Mouse (Mus musculus): Measurements from ENCODE around the gene Arhgap10. TPM values are rescaled to one million over a fixed set of nuclear protein-coding genes. Genes with fewer than 3 reads are reported as not detected.

Gene Arhgap10
- total RNA-seq, 2 experiments from 2014 or later: 50.3 to 51.3 TPM

DNA sequence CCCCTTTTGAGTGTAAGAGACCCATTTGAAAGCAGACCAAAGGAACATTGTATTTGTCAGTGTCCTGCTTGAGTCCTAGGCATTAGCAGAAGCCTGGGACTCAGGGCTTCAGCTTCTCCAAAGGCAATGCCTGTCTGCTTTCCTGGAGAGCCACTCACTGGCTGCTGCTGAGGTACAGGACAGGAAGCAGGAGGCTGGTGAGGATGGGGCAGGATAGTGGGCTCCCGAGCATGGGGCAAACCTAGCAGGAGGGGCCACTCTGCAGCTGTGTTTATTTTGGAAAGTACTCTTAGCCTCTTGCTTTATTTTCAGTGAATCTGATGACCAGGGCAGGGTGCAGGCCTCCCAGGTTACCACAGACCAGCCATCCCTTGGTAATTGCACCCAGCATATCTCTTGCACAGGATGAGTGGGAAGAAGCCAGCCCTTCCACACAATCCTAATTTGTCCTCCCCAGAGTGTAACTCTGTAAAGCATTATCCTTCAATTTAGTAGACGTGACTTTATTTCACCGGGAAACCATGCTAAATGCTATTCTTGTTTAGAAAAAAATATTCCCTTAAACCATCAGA is 303.8 kb downstream of the Arhgap10 start:
- DNase-seq: no peak

- no peak for DNase-seq
Observed at GRCm38 (mm10) chr8:77209297-77209696, 308.5 kb downstream of the Arhgap10 start.

Other genes with a start within 250 kb of the Arhgap10 start
- gene Prmt9, start 31.4 kb upstream of the Arhgap10 start, total RNA-seq (2021): 10 to 100 TPM; 14.1 to 15.5 TPM
- gene Tmem184c, start 92.7 kb upstream of the Arhgap10 start, total RNA-seq (2021): 10 to 100 TPM; 15.5 to 18.3 TPM
- gene Ednra, start 206.5 kb upstream of the Arhgap10 start, total RNA-seq (2021): 10 to 100 TPM; 66.4 to 77.3 TPM